Mouse (Mus musculus): Measurements from ENCODE around the gene Metap1d. TPM values are rescaled to one million over a fixed set of nuclear protein-coding genes. Genes with fewer than 3 reads are reported as not detected.

Gene Metap1d
- 30.5 and 34.3 TPM in 2 replicates for polyA plus RNA-seq (2016; fragmentation: Nextera tagmentation; extraction: Ambion mirVana)

DNA sequence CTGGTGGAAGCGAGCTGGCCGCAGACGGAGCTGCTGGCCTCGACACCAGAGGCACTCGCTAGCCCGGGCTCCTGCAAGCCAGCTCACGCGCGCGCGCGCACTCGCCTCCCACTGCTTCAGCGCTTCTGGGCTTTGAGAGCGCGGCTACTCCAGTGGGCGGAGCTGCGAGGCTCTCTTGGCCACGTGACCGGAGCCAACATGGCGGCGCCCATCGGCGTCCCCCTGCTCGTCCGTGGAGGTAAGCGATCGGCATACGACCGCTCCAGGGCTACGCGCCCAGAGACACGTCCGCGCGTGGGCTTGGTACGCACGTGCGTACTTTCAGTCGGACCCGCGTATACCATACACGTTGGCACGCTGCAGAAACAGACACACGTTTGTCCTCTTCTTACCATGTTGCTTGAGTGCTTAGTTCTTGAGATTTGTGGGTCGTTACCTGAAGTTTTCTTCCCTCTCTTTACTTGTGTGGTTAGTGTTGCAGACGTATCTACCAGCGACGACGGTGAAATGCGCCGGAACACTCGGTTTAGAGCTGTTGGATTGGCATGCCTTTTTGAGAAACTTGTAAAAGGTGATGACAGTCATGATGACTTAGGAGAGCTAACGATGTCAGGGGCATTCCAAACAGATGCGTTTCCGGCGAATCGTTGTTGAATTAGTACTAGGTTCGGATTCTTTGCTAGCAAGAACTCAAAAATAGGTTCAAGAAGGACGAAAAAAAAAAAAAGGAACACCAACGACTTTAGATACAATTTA lies at the start of gene Metap1d:
Metap1d (plus strand) TSS at position 116 of the 756 bp plus-strand sequence.
- no peaks in the 10 kb centered on the region for H3K27me3 ChIP-seq (replicated peaks)
- H3K9ac ChIP-seq: peak within 1 kb of the TSS; percentile 52
- H3K36me3 ChIP-seq: no peaks in the 10 kb centered on the region
- H3K27ac ChIP-seq: no peak within 1 kb of the TSS
- peak within 1 kb of the TSS; percentile 79 for H3K4me2 ChIP-seq (replicated peaks)
- no peaks in the 10 kb centered on the region for H3K4me1 ChIP-seq
- ATAC-seq (ENCODE audit: low FRiP score, low read depth): peak; percentile 97
- under 1% methylated on average over 61 of the region's 61 CpGs for WGBS
- peak within 1 kb of the TSS; percentile 61 for H3K4me3 ChIP-seq
- H3K9me3 ChIP-seq: no peaks in the 10 kb centered on the region

DNA sequence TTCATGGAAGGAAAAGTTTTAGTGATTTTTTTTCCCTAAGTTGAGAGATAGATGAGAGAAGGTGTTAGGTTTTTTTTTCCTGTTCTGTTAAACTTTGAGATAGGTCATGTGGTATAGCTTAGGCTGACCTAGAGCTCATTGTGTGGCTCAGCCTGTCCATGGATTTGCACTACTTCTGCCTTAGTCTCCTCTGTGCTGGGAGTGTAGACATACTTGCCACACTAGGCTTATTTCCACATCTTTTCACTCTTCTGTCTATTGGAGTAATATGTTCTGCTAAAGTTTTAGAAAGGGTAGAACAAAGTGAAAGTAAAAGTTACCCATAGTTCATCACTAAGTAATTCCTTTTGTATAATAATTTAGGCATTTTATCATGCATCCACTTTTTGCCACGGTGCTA lies 47.5 kb upstream of the Metap1d start:
- Histone ChIP-seq H3K4me3 (no peak overlapping the region), H3K4me1 (no peaks in the 10 kb centered on the region), H3K4me2 (replicated peaks) (no peak overlapping the region), H3K36me3 (peaks cover 11% of the 10 kb centered on the region), H3K9me3 (no peaks in the 10 kb centered on the region), H3K27me3 (replicated peaks) (no peaks in the 10 kb centered on the region), H3K9ac (no peak overlapping the region), H3K27ac (no peak overlapping the region)
- ATAC-seq (ENCODE audit: low FRiP score, low read depth): no peak
- WGBS: 97% methylated on average over 1 of the region's 1 CpGs

DNA sequence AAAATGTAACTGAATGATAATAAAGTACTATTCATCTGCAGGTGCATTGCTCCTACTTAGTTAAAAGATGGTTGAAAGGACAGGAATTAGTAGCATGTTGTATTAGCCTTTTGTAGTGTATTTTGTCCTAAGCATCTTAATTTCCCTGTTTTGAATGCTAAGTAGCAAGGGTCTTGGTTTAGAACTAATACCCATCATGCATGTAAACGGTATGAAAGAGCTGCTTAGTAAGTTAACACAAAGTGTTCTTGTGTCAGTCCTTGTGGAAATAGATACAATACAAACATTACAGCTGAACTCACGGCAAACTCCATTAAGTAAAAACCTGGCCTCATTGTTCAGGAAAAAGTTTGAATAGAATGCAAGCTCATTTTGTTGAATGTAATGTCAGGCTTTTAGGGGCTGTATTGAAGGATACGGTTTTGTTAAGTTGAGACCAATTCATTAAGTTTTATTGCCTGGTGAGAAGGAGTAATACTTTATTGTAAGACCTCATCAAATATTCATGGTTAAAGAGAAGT lies 34.3 kb upstream of the Metap1d start:
- 34% methylated on average over 3 of the region's 3 CpGs for WGBS
- no peaks in the 10 kb centered on the region for H3K4me1 ChIP-seq
- no peak overlapping the region for H3K9ac ChIP-seq
- H3K27ac ChIP-seq: no peak overlapping the region
- peaks cover 6% of the 10 kb centered on the region; the same call in 1 of the 2 replicates for H3K36me3 ChIP-seq
- no peak overlapping the region for H3K4me2 ChIP-seq (replicated peaks)
- H3K4me3 ChIP-seq: no peak overlapping the region
- H3K9me3 ChIP-seq: no peaks in the 10 kb centered on the region
- no peaks in the 10 kb centered on the region for H3K27me3 ChIP-seq (replicated peaks)
- ATAC-seq (ENCODE audit: low FRiP score, low read depth): no peak

DNA sequence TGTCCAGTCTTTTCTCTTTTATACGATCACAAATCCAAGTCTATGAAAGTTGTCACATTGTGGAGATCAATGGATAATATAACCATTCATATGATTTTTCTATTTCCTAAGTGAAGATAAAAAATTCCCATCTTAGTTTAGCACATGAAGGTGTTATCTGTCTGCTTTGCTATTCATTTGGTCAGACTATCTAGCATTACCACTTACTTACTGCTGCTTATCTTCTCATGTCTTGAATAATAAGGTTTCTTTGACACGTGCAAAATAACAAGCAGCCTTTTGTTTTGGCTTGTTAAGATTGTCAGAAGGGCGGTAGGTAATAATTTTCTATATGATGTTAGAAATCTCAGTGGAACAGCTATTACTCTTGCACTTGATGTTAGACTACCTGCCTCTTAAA lies 33.7 kb upstream of the Metap1d start:
- Histone ChIP-seq H3K9ac (no peak overlapping the region), H3K4me1 (no peaks in the 10 kb centered on the region), H3K27ac (no peak overlapping the region), H3K27me3 (replicated peaks) (no peaks in the 10 kb centered on the region), H3K4me2 (replicated peaks) (no peak overlapping the region), H3K36me3 (peaks cover 8% of the 10 kb centered on the region; the same call in 1 of the 2 replicates), H3K9me3 (no peaks in the 10 kb centered on the region), H3K4me3 (no peak overlapping the region)
- no peak for ATAC-seq (ENCODE audit: low FRiP score, low read depth)
- 80% methylated on average over 3 of the region's 3 CpGs for WGBS

DNA sequence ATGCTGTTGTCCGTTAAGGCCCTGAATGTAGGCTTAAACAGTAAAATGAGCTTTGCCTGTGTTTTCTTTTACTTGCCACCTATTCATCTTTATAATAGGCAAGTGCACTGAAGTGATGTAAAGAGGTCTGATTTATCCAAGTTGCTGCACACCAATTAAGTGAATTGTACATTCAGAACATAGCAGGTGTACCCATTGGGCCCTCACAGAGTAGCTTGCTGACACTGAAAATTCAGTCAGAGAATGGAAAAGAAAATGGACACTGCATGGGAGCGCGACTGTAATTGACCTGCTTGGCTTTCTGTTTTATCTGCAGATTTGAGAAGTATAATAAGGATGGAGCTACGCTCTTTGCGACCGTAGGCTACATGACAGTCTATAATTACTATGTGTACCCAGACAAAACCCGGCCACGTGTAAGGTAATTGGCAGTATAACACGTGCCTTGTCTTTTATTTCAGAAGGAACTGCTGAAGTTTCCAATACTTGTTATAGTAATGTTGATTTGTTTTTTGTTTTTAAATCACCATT lies 32.1 kb upstream of the Metap1d start:
- peaks cover 10% of the 10 kb centered on the region; the same call in 1 of the 2 replicates for H3K36me3 ChIP-seq
- no peak overlapping the region for H3K4me2 ChIP-seq (replicated peaks)
- no peak overlapping the region for H3K4me3 ChIP-seq
- H3K9me3 ChIP-seq: no peaks in the 10 kb centered on the region
- H3K9ac ChIP-seq: no peak overlapping the region
- no peak overlapping the region for H3K27ac ChIP-seq
- WGBS: 59% methylated on average over 9 of the region's 9 CpGs
- H3K27me3 ChIP-seq (replicated peaks): no peaks in the 10 kb centered on the region
- H3K4me1 ChIP-seq: no peaks in the 10 kb centered on the region
- no peak for ATAC-seq (ENCODE audit: low FRiP score, low read depth)

DNA sequence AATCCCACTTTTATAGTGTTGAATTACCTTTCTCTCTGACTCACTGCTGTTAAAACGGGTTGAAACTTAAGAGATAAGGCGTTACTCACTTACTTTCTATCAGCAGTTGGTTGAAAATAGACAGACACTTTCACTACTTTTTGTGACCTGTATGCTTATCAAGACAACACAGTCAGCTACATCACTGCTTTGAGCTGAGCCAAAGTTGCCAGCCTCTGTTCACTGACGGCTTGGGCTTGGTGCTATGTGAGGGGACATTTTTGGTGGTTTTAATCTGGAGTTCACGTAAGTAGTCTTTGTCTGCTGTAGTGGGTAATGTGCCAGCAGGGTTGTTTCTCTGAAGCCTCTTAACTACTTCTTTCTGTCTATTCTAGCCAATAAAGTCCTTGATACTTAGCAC lies 28.5 kb upstream of the Metap1d start:
- 91% methylated on average over 4 of the region's 4 CpGs for WGBS
- no peaks in the 10 kb centered on the region for H3K4me1 ChIP-seq
- ATAC-seq (ENCODE audit: low FRiP score, low read depth): no peak
- H3K27ac ChIP-seq: no peak overlapping the region
- H3K4me2 ChIP-seq (replicated peaks): no peak overlapping the region
- no peak overlapping the region for H3K9ac ChIP-seq
- H3K4me3 ChIP-seq: no peak overlapping the region
- no peaks in the 10 kb centered on the region for H3K9me3 ChIP-seq
- peaks cover 17% of the 10 kb centered on the region; the same call in 1 of the 2 replicates for H3K36me3 ChIP-seq
- no peaks in the 10 kb centered on the region for H3K27me3 ChIP-seq (replicated peaks)

DNA sequence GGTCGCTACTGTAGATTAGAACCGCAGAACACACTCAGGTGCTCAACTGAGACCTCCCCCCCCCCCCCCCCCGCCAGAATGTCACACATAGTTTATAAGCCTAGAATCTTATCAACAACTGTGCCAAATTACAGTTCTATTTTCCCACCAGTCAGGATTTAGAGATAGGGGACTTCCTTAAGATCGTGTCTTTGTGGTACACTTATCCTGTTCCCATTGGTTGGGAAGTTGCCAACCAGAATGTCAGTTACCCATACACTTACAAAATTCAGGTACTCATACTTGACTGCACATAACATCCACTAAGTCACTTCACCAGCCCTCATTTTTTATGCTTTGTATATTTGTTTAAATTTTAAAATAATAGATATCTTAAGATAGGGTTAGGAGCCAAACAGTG lies 17.6 kb upstream of the Metap1d start:
- no peak for ATAC-seq (ENCODE audit: low FRiP score, low read depth)
- no peaks in the 10 kb centered on the region for H3K27me3 ChIP-seq (replicated peaks)
- H3K36me3 ChIP-seq: peaks cover 33% of the 10 kb centered on the region
- H3K4me1 ChIP-seq: no peaks in the 10 kb centered on the region
- H3K9me3 ChIP-seq: no peaks in the 10 kb centered on the region
- H3K4me2 ChIP-seq (replicated peaks): no peak overlapping the region
- 85% methylated on average over 4 of the region's 4 CpGs for WGBS
- H3K4me3 ChIP-seq: no peak overlapping the region
- H3K27ac ChIP-seq: no peak overlapping the region
- H3K9ac ChIP-seq: no peak overlapping the region

DNA sequence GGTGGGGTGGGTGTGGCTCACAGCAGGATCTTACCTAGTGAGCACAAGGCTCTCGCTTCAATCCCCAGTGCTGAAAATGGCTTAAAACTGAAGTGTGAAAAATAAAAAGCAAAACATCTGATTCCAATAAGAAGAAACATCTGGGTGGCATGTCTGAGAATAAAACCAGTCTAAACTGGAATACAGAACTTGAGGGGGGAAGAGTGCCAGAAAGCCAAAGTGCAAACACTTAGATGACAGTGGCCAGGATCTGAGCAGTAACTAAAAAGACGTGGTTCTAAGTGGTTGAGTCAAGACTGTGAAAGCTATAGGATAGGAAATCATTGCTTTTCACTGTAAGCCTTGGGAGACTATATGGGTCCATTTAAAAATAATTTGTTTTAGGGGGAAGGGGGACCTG lies 9.7 kb upstream of the Metap1d start:
- Histone ChIP-seq H3K36me3 (peaks cover 16% of the 10 kb centered on the region), H3K27me3 (replicated peaks) (no peaks in the 10 kb centered on the region), H3K27ac (no peak overlapping the region), H3K4me3 (no peak overlapping the region), H3K4me2 (replicated peaks) (no peak overlapping the region), H3K9me3 (no peaks in the 10 kb centered on the region), H3K4me1 (peaks cover 5% of the 10 kb centered on the region; the same call in 1 of the 2 replicates), H3K9ac (no peak overlapping the region)
- WGBS: 45% methylated on average over 2 of the region's 2 CpGs
- ATAC-seq (ENCODE audit: low FRiP score, low read depth): no peak

DNA sequence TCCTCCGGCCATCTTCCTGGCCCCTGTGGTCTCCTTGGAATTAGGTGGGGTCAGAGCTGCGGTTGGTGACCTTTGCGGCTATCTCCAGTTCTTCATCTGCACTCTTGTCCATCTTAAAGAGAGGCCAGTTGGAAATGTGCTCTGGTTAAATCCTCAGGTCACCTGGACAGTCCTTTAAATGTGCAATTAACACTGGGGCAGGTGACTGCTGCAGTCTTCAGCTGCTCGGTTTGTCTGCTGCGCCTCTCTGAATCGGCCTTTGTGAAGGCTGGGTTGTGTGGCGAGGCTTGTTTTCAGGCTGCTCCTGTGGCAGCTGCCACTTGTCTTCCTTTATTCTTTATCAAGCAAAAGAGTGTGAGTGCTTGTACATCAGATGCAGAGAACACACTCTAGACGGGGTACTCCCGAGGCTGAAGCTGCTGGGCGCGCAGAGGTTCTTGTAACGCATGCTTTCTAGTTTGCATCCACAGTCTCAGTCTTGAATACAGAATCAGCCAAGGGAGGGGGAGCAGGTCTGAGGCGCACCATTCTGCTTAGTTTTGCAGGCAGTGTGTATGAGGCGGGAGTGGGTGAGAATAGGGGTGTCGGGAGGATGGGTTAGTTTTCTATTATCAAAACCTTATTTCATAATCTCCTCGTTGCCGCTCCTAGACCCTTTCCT lies 7.4 kb upstream of the Metap1d start:
- Histone ChIP-seq H3K4me1 (peaks cover 5% of the 10 kb centered on the region; the same call in 1 of the 2 replicates), H3K4me3 (no peak overlapping the region), H3K9ac (no peak overlapping the region), H3K9me3 (no peaks in the 10 kb centered on the region), H3K27me3 (replicated peaks) (no peaks in the 10 kb centered on the region), H3K27ac (no peak overlapping the region), H3K4me2 (replicated peaks) (0 out of 2 replicates have a peak overlapping the region, but pooled peaks have one; percentile 7), H3K36me3 (peaks cover 6% of the 10 kb centered on the region)
- 0 out of 2 replicates have a peak, but pooled peaks have one; percentile 4 for ATAC-seq (ENCODE audit: low FRiP score, low read depth)
- 59% methylated on average over 17 of the region's 17 CpGs for WGBS

DNA sequence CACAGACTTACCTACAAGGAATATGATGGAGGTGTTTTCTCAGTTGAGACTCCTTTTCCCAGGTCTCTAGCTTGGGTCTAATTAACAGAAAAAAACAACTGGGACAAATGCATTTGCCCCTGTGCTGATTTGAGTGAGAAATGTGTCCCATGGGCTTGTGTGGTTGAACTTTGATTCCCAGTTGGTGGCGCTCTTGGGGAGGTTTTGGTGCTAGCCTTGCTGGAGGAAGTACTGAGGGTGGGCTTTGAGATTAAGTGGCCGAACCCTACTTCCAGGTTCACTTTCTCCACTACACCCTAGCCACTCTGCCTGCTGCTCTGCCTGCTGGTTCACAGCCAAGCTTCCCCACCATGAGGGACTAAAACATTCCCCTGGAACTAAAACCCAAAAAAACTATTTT lies 3.5 kb upstream of the Metap1d start:
- H3K4me2 ChIP-seq (replicated peaks): no peak overlapping the region
- H3K9me3 ChIP-seq: no peaks in the 10 kb centered on the region
- 16% methylated on average over 2 of the region's 2 CpGs for WGBS
- no peak overlapping the region for H3K4me3 ChIP-seq
- no peak overlapping the region for H3K27ac ChIP-seq
- no peaks in the 10 kb centered on the region for H3K36me3 ChIP-seq
- H3K9ac ChIP-seq: no peak overlapping the region
- no peaks in the 10 kb centered on the region for H3K27me3 ChIP-seq (replicated peaks)
- H3K4me1 ChIP-seq: peaks cover 5% of the 10 kb centered on the region; the same call in 1 of the 2 replicates
- ATAC-seq (ENCODE audit: low FRiP score, low read depth): no peak

DNA sequence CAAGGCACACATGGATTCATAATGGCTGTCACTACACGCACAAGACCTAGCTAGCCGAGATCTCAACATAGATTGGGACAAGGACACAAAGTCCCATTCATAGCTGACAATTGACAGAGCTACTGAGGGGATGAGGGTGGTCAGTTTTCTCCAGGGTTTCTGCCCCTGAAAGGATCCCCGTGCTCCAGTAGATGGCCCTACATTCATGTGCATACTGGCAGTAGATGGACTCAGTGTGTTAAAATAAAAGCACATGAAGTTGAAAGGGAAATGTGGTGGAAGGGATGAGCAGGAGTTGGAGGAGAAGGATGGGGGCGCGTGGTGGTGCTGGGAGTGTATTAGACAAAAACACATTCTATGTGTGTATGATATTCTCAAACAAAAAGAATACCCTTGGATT lies 1.3 kb upstream of the Metap1d start:
- Histone ChIP-seq H3K9me3 (no peaks in the 10 kb centered on the region), H3K27ac (no peak overlapping the region), H3K27me3 (replicated peaks) (no peaks in the 10 kb centered on the region), H3K4me2 (replicated peaks) (no peak overlapping the region), H3K4me1 (no peaks in the 10 kb centered on the region), H3K4me3 (no peak overlapping the region), H3K9ac (no peak overlapping the region), H3K36me3 (no peaks in the 10 kb centered on the region)
- no peak for ATAC-seq (ENCODE audit: low FRiP score, low read depth)
- 69% methylated on average over 5 of the region's 5 CpGs for WGBS

DNA sequence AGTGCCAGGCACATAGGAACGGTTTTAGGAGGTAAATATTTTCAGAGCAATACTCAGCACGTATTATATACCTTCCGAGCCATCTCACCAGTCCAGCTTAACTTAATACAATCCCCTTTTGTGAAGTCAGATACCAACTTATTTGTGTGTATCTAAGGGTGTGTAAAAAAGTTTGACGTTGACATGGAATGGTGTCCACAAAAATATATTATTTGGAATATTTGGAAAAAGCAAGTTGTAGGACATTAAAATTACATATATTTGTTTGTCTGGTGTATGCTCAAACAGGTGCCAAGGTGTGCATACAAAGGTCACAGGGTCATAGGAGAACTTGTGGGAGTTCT lies 813 bp downstream of the Metap1d start:
- Histone ChIP-seq H3K27ac (no peak overlapping the region), H3K4me1 (no peaks in the 10 kb centered on the region; the same call in 1 of the 2 replicates), H3K27me3 (replicated peaks) (no peaks in the 10 kb centered on the region), H3K9me3 (no peaks in the 10 kb centered on the region), H3K4me2 (replicated peaks) (peak overlapping the region; percentile 79), H3K4me3 (peak overlapping the region; percentile 61), H3K36me3 (no peaks in the 10 kb centered on the region), H3K9ac (no peak overlapping the region; the same call in 1 of the 2 replicates)
- WGBS: 47% methylated on average over 4 of the region's 4 CpGs
- no peak for ATAC-seq (ENCODE audit: low FRiP score, low read depth)

Measured in neural tube, embryonic 12.5 days (tissue).